Mouse (Mus musculus) neural tube, embryonic 13.5 days (tissue): ENCODE results near the gene Lrig1. TPM values are rescaled to one million over a fixed set of nuclear protein-coding genes. Genes with fewer than 3 reads are reported as not detected.

ENCODE experiments used
- ATAC-seq: fragments of 200-750 bp; cut with Nextera tagmentation; 2 replicates; pipeline ENCODE4 v1.8.0; 2017; ENCODE audit warnings: low read depth, mild to moderate bottlenecking, moderate TSS enrichment, moderate library complexity
- H3K27ac ChIP-seq: fragments of 300-500 bp; sonication (generic); replicated peaks from 2 replicates; pipeline ENCODE4 v1.5.1; 2015; ENCODE audit warnings: moderate library complexity, mild to moderate bottlenecking, inconsistent platforms
- H3K27me3 ChIP-seq: fragments of 300-500 bp; sonication (generic); 2 replicates; pipeline ENCODE4 v1.6.1; 2015; ENCODE audit warnings: mild to moderate bottlenecking, inconsistent platforms
- H3K36me3 ChIP-seq: fragments of 300-500 bp; sonication (generic); 2 replicates; pipeline ENCODE4 v1.6.1; 2015; ENCODE audit warnings: mild to moderate bottlenecking, inconsistent platforms
- H3K4me1 ChIP-seq: fragments of 300-500 bp; sonication (generic); replicated peaks from 2 replicates; pipeline ENCODE4 v1.6.1; 2015; ENCODE audit warnings: inconsistent platforms
- H3K4me2 ChIP-seq: fragments of 300-500 bp; sonication (generic); 2 replicates; pipeline ENCODE4 v1.6.1; 2015; ENCODE audit warnings: inconsistent platforms, mild to moderate bottlenecking, moderate library complexity
- H3K4me3 ChIP-seq: fragments of 300-500 bp; sonication (generic); 2 replicates; pipeline ENCODE4 v1.5.1; 2015; ENCODE audit warnings: mild to moderate bottlenecking, inconsistent platforms
- H3K9ac ChIP-seq: fragments of 300-500 bp; sonication (generic); 2 replicates; pipeline ENCODE4 v1.6.1; 2015; ENCODE audit warnings: moderate library complexity, mild to moderate bottlenecking, inconsistent platforms
- H3K9me3 ChIP-seq: fragments of 300-500 bp; sonication (generic); 2 replicates; pipeline ENCODE4 v1.6.1; 2016; ENCODE audit warnings: inconsistent platforms
- WGBS: fragments of 180-500 bp; shearing (Covaris S2); methylation state at CpG from one replicate; pipeline ENCODE4 v1.1.7; 2015; 5-methylcytosine and 5-hydroxymethylcytosine counted together
- polyA plus RNA-seq: library from polyadenylated mRNA; unstranded; fragments of >200 nt; fragmentation: Nextera tagmentation; extraction: Ambion mirVana; gene quantifications from 2 replicates; pipeline ENCODE4 v1.2.1, GENCODE M21; 2015

The Lrig1 gene
- polyA plus RNA-seq, result 10.5 and 12.9 TPM in 2 replicates

- H3K27me3 ChIP-seq, result peaks cover 5% of the 10 kb centered on the region; the same call in 1 of the 2 replicates
- H3K9ac ChIP-seq, result peak within 1 kb of the TSS; percentile 97
- no peaks in the 10 kb centered on the region for H3K9me3 ChIP-seq
- H3K4me3 ChIP-seq, result peak within 1 kb of the TSS; percentile 97
- peak within 1 kb of the TSS; percentile 90 for H3K27ac ChIP-seq
- peaks cover 62% of the 10 kb centered on the region for H3K4me1 ChIP-seq
- peak; percentile 99 for ATAC-seq
- WGBS, result under 1% methylated on average over 32 of the region's 40 CpGs
- H3K4me2 ChIP-seq, result peak within 1 kb of the TSS; percentile 93
- H3K36me3 ChIP-seq, result no peaks in the 10 kb centered on the region
Observed at GRCm38 (mm10) chr6:94700067-94700491, at the start of gene Lrig1. TSS of gene Lrig1 (minus strand) at chr6:94700158.

GRCm38 (mm10) chr6:94749626-94750025 lies 49.7 kb upstream of the Lrig1 start:
- no peaks in the 10 kb centered on the region for H3K9me3 ChIP-seq
- ATAC-seq, result no peak
- 73% methylated on average over 3 of the region's 3 CpGs for WGBS

GRCm38 (mm10) chr6:94748361-94748760 lies 48.4 kb upstream of the Lrig1 start:
- no peak overlapping the region for H3K4me3 ChIP-seq
- peaks cover 8% of the 10 kb centered on the region for H3K4me1 ChIP-seq
- H3K27ac ChIP-seq, result no peak overlapping the region
- H3K36me3 ChIP-seq, result no peaks in the 10 kb centered on the region
- H3K9ac ChIP-seq, result no peak overlapping the region
- H3K4me2 ChIP-seq, result no peak overlapping the region
- ATAC-seq, result no peak
- 62% methylated on average over 7 of the region's 7 CpGs for WGBS
- no peaks in the 10 kb centered on the region for H3K27me3 ChIP-seq
- H3K9me3 ChIP-seq, result no peaks in the 10 kb centered on the region

More at GRCm38 (mm10) chr6:94749626-94750025, 49.7 kb upstream of the Lrig1 start:
- no peaks in the 10 kb centered on the region for H3K27me3 ChIP-seq
- H3K27ac ChIP-seq, result no peak overlapping the region
- no peak overlapping the region for H3K4me2 ChIP-seq
- H3K9ac ChIP-seq, result no peak overlapping the region
- no peaks in the 10 kb centered on the region for H3K36me3 ChIP-seq
- no peak overlapping the region for H3K4me3 ChIP-seq
- H3K4me1 ChIP-seq, result peaks cover 8% of the 10 kb centered on the region

- H3K27me3 ChIP-seq, result no peaks in the 10 kb centered on the region
- H3K9ac ChIP-seq, result no peak overlapping the region
- no peaks in the 10 kb centered on the region for H3K36me3 ChIP-seq
- no peak for ATAC-seq
- WGBS, result 86% methylated on average over 14 of the region's 14 CpGs
- H3K27ac ChIP-seq, result no peak overlapping the region
- H3K4me1 ChIP-seq, result no peaks in the 10 kb centered on the region
- no peak overlapping the region for H3K4me2 ChIP-seq
- H3K9me3 ChIP-seq, result no peaks in the 10 kb centered on the region
- H3K4me3 ChIP-seq, result no peak overlapping the region
Observed at GRCm38 (mm10) chr6:94740117-94740729, 40.3 kb upstream of the Lrig1 start.

GRCm38 (mm10) chr6:94738647-94739046 lies 38.7 kb upstream of the Lrig1 start:
- Histone ChIP-seq H3K4me2 (no peak overlapping the region), H3K36me3 (no peaks in the 10 kb centered on the region), H3K27ac (no peak overlapping the region), H3K4me1 (no peaks in the 10 kb centered on the region), H3K9me3 (no peaks in the 10 kb centered on the region), H3K27me3 (no peaks in the 10 kb centered on the region), H3K4me3 (no peak overlapping the region), H3K9ac (no peak overlapping the region)
- 64% methylated on average over 3 of the region's 3 CpGs for WGBS
- no peak for ATAC-seq

- H3K27ac ChIP-seq, result no peak overlapping the region
- H3K4me1 ChIP-seq, result peaks cover 9% of the 10 kb centered on the region; the same call in 1 of the 2 replicates
- H3K36me3 ChIP-seq, result no peaks in the 10 kb centered on the region
- H3K27me3 ChIP-seq, result no peaks in the 10 kb centered on the region
- ATAC-seq, result no peak
- H3K9me3 ChIP-seq, result no peaks in the 10 kb centered on the region
- WGBS, result 87% methylated on average over 5 of the region's 5 CpGs
- no peak overlapping the region for H3K4me3 ChIP-seq
- no peak overlapping the region for H3K9ac ChIP-seq
- no peak overlapping the region for H3K4me2 ChIP-seq
Observed at GRCm38 (mm10) chr6:94733878-94734277, 33.9 kb upstream of the Lrig1 start.

GRCm38 (mm10) chr6:94729847-94730246 lies 29.9 kb upstream of the Lrig1 start:
- 66% methylated on average over 18 of the region's 18 CpGs for WGBS
- Histone ChIP-seq H3K4me3 (no peak overlapping the region), H3K9me3 (no peaks in the 10 kb centered on the region), H3K4me2 (peak overlapping the region; percentile 12; the same call in 1 of the 2 replicates), H3K4me1 (peaks cover 9% of the 10 kb centered on the region; the same call in 1 of the 2 replicates), H3K27ac (no peak overlapping the region), H3K9ac (no peak overlapping the region), H3K36me3 (no peaks in the 10 kb centered on the region), H3K27me3 (no peaks in the 10 kb centered on the region)
- ATAC-seq, result no peak

- Histone ChIP-seq H3K4me3 (no peak overlapping the region), H3K27ac (no peak overlapping the region), H3K4me1 (peaks cover 9% of the 10 kb centered on the region; the same call in 1 of the 2 replicates), H3K4me2 (no peak overlapping the region), H3K36me3 (no peaks in the 10 kb centered on the region), H3K27me3 (no peaks in the 10 kb centered on the region), H3K9me3 (no peaks in the 10 kb centered on the region), H3K9ac (no peak overlapping the region)
- ATAC-seq, result no peak
- WGBS, result 52% methylated on average over 3 of the region's 3 CpGs
Observed at GRCm38 (mm10) chr6:94729132-94729531, 29.2 kb upstream of the Lrig1 start.

GRCm38 (mm10) chr6:94724612-94725011 lies 24.7 kb upstream of the Lrig1 start:
- H3K9me3 ChIP-seq, result no peaks in the 10 kb centered on the region
- H3K27ac ChIP-seq, result no peak overlapping the region
- H3K9ac ChIP-seq, result no peak overlapping the region
- no peaks in the 10 kb centered on the region for H3K27me3 ChIP-seq
- no peaks in the 10 kb centered on the region for H3K36me3 ChIP-seq
- no peak overlapping the region for H3K4me2 ChIP-seq
- no peak for ATAC-seq
- no peak overlapping the region for H3K4me3 ChIP-seq
- WGBS, result 88% methylated on average over 1 of the region's 1 CpGs
- H3K4me1 ChIP-seq, result 0 out of 2 replicates have a peak, but pooled peaks cover 3% of the 10 kb centered on the region

GRCm38 (mm10) chr6:94718607-94719346 lies 18.8 kb upstream of the Lrig1 start:
- WGBS, result 89% methylated on average over 15 of the region's 15 CpGs
- Histone ChIP-seq H3K9me3 (no peaks in the 10 kb centered on the region), H3K36me3 (no peaks in the 10 kb centered on the region), H3K9ac (no peak overlapping the region), H3K27me3 (no peaks in the 10 kb centered on the region), H3K4me1 (peaks cover 15% of the 10 kb centered on the region), H3K4me3 (no peak overlapping the region), H3K4me2 (no peak overlapping the region), H3K27ac (no peak overlapping the region)
- ATAC-seq, result no peak

- no peak overlapping the region for H3K9ac ChIP-seq
- ATAC-seq, result peak; percentile 67; the same call in 1 of the 2 replicates
- no peak overlapping the region for H3K4me3 ChIP-seq
- H3K9me3 ChIP-seq, result no peaks in the 10 kb centered on the region
- H3K4me2 ChIP-seq, result no peak overlapping the region
- WGBS, result 72% methylated on average over 7 of the region's 7 CpGs
- H3K27me3 ChIP-seq, result no peaks in the 10 kb centered on the region
- no peak overlapping the region for H3K27ac ChIP-seq
- peaks cover 15% of the 10 kb centered on the region for H3K4me1 ChIP-seq
- H3K36me3 ChIP-seq, result no peaks in the 10 kb centered on the region
Observed at GRCm38 (mm10) chr6:94717705-94718489, 17.9 kb upstream of the Lrig1 start.

GRCm38 (mm10) chr6:94715645-94715940 lies 15.6 kb upstream of the Lrig1 start:
- peaks cover 15% of the 10 kb centered on the region for H3K4me1 ChIP-seq
- no peaks in the 10 kb centered on the region for H3K27me3 ChIP-seq
- 1% methylated on average over 4 of the region's 4 CpGs for WGBS
- H3K36me3 ChIP-seq, result no peaks in the 10 kb centered on the region
- ATAC-seq, result no peak
- H3K9ac ChIP-seq, result no peak overlapping the region
- no peak overlapping the region for H3K27ac ChIP-seq
- no peaks in the 10 kb centered on the region for H3K9me3 ChIP-seq
- H3K4me2 ChIP-seq, result no peak overlapping the region
- no peak overlapping the region for H3K4me3 ChIP-seq
